Mouse (Mus musculus) fat pad, adult 2 months (tissue): ENCODE results near the gene Ube2v1.
A peak's percentile ranks its signal among the peaks of the same experiment; 100 is the strongest.
"Not testable (repeated sequence)": the region's sequence is repeated elsewhere in the genome, so short reads cannot be mapped to it uniquely, and the experiment has no call there.

Experiments
- DNase-seq: peaks from one replicate; pipeline ENCODE4 v3.0.0-alpha.2; 2011; ENCODE audit warnings: low read depth, low spot score; ENCODE audit errors: extremely low read depth

Ube2v1 gene

DNA sequence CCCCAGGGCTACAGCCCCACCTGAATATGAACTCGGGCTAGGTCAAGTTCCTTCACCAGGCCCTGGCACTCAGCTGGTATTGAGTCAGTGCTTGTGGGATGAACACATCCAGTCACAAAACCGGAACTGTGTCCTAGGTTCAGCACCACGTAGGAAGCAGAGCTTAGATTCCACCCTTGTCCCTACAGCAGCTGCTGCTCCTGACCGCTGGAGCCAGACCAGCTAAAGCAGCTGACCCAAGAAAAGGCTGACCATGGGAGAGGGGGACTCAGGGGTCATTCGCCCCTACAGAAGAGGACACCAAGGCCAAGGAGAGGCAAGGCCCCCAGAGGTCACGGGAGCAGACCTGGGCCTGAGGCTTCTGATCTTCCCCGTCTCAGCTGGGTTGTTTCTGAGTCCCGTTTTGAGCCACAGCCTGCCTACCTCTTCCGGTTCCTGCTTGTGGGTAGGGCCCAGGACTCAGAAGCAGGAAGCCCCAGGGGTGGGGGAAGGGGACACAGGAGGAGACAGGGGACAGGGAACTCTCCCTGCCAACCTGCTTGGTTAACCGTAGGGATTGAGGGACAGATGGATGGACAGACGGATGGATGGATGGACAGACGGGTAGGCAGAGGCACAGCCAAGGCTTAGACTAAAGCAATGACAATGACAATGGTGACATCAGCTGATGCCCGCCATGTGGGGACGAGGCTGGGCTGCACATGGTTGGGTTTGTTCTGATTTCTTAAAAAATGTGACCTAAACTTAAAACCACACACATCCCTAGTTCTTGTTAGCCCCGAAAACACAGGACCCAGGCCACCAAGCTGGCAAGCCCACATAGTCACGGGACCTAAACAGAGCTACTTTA lies 25.0 kb upstream of the Ube2v1 start:
- DNase-seq, result no peak

DNA sequence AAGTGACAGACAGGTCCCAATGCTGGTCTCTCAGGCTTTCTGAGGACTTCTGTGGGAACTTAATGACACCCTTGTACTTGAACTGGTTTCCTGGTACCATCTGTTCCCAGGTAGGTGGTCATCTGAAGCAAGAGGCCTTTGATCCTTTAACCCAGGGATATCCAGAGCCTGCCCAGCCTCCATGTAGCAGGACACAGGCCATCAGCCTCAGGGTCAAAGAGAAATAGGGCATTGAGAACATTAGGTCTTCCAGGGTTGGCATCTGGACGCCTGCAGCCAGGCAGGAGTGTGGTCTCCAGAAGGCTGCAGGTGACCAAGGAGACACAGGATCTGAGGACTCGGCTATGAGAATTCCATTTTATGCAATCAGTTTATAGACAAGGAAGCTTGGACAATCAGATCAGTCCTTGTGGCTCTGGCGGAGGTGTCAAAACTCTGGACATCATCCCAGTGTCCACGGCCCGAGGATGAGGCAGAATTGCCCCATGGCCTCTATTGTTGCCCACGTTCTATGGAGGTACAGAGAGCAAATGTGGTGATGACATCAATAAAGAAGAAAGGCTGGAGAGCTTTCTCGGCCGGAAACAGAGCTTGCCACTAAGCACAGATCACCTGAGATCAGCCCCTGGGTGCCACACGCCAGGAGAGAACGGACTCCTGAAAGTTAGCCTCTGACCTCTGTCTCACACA lies 23.2 kb upstream of the Ube2v1 start:
- DNase-seq, result peak; percentile 73

DNA sequence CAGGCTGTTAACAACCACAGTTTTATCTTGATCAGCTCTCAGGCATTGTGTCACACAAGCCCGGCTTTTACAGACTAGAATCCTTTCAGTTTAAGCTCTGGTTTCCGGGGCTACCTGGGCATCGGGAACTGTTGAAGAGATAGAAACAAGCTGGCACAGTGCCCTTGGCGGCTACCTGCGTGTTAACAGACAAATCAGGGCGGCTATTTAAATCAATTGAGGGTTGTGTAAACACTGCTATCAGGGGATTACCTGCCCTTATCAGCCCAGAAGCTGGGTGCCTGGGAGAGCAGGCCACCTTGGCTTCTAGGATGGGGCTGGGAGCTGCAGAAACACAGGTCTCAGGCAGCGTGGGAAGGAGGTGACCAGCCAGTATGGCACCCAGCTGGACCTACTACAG lies 20.8 kb upstream of the Ube2v1 start:
- DNase-seq, result no peak

DNA sequence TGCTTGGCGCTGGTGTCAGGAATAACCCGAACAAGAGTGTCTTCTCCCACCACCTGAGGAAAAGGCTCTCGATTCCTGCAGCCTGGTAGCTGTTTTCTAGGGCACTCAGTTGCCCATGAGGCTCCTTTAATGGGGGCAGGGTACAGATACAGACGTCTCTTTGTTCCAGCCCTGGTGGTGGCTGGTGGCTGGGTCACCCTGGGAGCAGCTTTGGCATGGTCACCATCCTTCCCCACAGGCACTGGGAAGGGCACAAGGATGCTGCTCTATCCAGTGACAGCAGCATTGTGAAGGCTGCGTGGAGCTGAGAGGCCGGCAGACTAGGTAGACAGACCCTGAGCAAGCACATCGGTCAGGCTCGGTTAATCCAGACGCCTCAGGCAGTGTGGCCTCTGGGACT lies 19.7 kb upstream of the Ube2v1 start:
- no peak for DNase-seq

DNA sequence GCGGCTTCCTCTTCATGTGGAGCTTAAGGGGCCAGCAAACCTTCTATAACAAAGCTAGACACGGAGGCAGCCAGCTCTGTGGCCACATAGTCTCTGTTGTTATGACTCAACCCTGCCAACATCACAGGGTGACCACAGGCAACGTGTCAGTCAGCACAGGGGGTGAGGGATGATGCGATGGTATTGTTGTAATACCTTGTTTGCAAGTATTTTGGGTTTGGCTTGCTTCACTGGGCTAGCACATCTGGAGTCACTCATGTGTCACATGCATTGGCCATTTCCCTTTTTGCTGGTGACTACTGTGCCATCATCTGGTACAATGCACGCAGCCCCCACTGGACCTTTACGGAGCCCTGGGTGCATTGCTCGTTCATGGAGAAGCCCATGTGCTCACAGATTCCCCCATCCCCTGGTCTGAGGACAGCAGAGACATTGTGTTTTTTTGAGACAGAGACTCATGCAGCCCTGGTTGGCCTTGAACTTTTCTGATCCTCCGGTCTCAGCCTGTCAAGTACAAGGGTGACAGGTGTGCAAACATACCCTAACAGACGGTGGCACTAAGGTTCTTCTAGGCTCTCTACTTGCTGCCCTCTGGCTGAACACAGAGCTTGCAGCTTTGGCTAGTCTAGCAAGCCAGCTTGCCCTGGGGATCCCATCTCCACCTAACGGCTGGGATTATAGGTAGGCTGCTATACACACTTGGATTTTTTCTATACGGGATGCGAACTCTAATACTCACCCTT lies 17.6 kb upstream of the Ube2v1 start:
- no peak for DNase-seq

DNA sequence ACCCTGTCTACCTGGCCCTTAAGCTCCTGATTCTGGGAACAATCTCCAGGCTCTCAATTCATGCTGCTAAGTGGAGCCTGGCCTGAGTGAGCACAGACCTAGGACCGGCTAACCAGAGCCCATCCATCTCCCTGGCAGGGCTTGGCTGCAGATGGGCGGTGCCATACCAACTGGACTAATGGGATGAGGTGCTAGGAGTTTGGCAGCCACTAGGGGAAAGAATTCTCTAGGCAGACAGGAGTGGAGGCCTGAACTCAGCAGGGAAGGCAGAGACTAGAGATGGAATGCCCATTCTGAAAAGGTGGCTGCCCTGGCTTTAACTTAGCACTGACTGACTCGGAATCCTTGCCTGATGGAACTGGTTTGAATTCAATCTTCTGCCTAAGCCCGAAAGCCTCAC lies 14.5 kb upstream of the Ube2v1 start:
- DNase-seq, result no peak

DNA sequence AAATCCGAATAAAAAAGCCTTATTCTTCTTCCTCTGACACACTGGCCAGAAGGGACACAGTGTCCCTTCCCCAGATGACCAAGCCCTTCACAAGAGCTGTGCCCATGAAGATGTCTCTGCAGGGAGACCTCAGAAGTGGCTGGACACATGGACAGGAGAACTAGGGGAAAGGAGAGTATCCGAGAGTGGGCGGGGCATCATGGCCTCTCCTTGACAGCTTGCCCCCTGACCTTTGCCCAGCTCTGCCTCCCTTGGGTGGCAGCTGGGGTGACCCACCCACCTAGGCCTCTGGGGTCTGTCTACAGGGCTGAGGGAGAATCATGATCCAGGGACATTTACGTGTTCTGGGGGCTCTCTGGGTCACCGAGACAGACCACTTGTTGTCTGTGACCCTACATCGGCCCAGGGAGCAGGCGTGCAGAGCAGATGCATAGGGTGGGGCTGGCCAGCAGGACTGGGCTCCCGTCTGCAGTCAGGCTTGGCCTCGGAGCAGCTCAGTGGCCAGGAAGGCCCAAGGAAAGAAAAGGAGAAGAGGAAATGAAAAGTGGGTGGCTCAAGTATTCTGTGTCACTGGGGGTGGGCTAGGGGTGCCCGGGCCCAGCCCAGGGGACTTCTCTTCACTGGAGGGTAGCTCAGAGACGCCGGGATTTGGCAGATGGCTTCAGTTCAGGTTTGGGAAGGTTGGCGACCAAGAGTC lies 11.6 kb upstream of the Ube2v1 start:
- not testable (repeated sequence) for DNase-seq

DNA sequence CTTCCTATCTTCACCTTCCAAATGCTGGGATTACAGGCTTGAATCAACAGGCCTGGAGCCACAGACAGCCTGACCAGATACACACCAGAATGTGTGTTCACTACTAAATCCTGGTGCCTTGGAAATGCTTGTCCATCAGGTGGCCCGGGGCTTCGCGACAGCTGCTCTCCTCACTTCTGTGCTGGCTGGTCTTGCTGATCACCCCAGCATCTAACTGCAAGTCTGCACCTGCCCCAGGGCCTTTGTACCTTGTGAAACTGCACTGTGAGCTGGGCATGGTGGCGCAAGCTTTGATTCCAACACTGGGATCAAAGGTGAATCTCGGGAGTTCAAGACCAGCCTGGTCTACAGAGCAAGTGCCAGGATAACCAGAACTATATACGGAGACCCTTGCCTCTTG lies 10.3 kb upstream of the Ube2v1 start:
- DNase-seq, result peak; percentile 89

DNA sequence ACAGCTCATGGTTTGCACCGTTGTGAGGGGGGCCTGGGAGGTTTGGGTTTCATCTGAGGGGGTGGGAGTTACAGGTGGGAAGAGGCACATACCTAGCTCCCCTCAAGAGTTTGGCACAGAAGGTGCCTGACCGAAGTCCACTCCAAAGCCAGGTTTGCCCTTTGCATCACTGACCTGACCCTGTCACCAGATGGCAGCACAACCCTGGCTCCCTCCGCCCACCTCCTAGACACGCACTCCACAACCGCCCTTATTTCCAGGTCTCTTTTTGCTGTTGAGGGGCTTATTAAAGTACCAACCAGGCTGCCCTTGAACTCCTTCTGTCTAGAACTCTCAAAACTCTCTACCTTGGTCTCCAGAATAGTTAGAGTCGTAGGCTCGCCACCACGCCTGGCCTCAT lies 9.4 kb upstream of the Ube2v1 start:
- no peak for DNase-seq

DNA sequence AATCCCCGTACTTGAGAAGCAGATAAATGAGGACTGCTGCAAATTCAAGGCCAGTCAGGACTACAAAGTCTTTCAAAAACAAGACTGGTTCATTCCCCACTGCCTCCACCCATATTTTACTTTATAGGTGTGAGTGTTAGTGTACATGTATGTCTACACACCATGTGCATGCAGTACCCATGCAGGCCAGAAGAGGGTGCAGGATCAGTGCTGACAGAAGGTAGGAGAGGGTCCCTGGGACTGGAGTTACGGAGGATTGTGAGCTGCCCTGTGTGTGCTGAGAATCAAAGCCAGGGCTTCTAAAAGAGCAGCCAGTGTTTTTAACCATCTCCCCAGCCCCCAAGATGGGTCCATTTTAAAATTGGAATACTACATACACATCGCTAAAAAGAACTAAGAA lies 8.4 kb upstream of the Ube2v1 start:
- no peak for DNase-seq

DNA sequence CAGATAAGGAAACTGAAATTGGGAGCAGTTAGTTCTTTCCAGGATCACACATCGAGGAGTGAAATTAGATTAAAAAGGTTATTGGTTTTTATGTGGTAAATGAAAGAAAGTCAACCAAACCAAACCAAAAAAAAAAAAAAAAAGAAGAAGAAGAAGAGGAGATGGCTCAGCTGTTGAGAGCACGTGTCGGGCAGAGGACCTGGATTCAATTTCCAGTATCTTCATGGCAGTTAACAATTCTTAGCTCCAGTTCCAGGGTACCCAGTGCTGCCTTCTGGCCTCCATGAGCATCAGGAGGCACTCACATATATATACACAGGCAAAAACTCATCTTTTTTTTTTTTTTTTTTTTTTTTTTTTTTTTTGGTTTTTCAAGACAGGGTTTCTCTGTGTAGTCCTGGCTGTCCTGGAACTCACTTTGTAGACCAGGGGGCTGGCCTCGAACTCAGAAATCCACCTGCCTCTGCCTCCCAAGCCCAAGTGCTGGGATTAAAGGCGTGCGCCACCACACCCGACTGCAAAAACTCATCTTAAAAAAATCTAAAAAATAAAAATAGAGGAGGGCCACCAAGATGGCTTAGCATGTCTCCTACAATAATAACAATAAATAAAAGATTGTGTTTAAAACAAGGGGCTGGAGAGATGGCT lies 3.1 kb upstream of the Ube2v1 start:
- DNase-seq, result no peak

DNA sequence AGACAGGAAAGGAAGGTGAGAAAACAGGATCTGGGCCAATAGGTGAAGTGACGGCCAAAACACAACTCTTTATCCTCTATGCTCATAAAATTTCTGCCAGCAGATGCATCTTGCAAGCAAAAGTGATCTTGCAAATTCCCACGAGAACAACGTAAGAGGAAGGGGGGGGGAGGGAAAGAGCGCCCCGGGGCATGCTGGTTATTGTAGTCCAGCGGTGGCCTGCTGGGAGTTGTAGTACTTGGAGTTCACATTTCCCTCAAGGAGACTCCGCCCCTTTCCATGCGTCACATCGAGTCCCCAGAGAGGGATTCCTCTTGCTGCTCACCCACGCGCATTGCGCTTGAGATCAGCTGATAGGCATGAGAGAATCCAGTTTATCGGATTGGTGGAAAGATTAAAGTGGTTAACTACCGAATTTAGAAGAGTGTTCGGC lies 2.5 kb upstream of the Ube2v1 start:
- DNase-seq, result peak; percentile 100

DNA sequence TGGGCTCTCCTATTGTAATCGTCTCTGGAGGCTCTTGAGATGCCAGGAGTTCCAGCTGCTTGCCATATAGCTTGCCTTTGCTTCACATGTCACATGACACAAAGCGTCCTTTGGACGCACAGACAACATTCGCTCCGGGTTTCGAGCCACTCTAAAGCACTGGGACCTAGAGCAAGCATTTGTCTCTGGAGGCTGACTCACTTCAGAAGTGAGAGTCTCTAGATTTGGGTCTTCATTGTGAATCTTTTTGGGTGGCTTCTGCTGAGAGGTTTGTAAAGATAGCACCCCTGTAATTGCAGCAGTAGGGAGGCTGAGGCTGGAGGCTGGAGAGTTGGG lies 1.6 kb upstream of the Ube2v1 start:
- DNase-seq, result no peak

DNA sequence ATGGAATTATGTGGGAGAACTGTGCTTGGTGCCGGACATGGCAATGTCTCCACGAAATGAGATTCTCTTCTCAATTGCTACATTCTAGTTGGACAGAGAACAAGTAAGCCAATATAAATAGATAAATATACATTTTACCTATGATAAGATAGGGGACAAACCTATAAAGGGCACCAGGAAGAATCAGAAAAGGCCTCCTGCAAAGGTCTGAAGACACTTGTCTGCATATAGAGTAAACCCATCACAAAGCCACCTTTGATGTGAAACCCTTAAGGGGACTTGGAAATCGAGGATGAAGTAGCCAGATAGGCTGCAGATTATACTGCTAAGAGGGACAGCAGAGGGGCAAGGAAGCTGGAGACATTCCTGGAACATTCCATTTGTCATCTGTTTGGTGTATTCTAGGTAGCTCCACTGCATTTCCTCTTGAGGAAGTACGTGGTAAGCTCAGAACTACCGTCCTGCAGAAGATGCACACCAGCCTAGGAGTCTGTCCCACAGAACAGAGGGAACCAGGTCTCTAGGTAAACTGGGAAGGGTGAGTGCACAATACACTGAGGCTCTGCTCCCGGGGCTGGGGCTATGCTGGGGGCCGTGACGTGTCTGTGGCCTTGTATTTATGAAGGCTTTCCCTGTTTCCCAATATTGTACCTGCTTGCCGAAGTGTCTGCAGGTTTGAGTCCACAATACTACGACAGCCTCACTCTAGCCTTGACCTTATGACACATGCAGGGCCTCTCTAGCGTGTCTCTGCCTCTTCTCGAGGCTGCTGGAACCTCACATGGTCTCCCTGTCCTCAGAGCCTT lies 1.0 kb upstream of the Ube2v1 start:
- DNase-seq, result no peak

DNA sequence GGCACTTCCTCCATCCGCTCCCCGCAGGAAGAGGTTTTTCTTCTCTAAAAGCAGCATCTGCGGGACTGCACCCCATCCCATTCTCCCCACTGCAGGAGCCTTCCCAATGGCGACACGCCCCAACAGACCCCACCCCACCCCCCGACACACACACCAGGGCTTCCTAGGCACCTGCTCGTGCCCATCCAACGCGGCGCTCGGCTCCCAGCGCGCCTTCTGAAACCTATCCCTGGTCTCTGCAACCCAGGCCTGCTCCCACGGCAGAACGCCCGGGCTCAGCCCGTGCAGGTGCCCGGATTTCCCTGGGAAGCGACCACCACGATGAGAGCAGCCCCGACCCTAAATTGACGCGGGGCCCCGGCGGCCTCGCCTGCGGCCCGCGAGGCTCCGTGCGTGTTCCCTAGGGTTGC lies 709 bp downstream of the Ube2v1 start:
- DNase-seq, result no peak

DNA sequence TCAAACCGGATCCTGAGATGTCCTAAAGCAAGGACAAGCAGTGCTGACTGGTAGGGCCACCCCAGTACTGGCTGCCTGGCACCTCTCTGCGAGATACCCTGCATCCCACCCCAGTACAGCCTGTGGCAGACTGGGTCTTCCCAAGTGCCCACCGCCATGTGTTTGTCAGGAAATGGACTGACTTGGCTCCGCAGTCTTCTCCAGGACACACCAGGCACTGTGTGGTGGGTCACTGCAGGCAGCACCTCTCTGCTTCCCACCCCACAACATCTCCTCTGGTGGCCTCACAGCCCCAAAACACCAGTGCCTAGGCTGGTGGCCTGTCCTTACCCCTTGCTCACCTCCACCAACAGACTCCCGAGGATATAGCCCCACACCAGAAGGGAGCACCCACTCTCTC lies 1.5 kb downstream of the Ube2v1 start:
- DNase-seq, result no peak

DNA sequence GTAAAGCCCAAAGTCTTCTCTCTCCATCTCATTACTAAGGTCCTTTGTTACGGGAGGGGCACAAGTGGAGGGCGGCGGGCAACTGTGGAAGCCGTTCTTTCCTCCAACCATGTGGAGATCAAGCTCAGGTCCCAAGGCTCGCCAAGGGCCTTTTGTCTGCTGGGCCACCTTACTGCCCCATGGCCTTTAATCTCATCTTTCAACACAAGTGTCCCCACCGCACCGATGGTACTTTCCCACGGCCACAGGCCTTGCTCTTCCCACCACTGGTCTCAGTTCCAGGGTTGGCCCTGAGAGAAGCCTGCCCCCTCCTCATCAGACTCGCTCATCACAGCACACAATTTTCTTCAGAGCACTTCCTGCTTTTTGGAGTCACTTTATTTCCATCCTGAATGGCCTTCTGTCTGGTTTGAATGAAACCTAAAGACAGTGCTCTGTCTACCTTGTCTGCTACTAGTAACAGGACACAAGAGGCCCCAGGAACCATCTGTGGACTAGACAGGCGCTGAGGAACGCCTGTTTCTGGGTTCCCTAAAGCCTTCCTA lies 2.2 kb downstream of the Ube2v1 start:
- no peak for DNase-seq

DNA sequence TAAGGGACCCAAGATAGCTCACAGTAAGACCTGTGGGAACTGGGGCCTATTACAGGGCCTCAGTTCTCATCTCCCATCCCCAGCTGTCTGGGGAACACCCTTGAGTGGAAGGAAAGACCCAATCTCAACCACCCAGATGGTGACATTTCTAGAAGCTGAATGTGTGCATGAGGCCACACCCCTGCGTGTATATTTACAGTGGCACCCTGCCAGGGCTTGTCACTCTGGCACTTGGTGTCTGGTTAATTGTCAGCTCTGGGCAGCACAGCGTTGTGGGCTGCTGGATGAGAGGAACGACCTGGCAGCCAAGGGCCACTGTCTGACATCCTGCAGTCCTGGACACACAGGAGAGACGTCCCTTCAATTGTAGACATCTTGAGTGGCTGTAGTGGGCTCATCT lies 3.0 kb downstream of the Ube2v1 start:
- no peak for DNase-seq

DNA sequence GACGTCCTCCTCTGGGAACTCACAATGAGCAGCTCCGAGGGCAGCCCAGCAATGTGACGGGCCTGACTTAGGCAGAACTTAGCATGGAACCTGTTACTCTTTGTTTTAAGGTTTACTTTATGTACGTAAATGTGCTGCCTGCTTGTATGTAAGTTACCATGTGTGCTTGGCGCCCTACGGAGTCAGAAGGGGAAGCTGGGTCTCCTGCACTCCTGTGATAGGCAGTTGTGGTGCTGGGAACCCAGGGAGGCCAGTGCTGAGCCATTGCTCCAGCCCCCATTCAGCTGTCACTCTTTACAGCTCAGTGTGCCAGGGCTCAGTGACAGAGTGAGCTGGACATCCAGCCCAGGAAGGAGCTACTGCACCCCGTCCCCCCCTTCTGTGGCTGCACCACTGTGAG lies 4.9 kb downstream of the Ube2v1 start:
- DNase-seq, result no peak

DNA sequence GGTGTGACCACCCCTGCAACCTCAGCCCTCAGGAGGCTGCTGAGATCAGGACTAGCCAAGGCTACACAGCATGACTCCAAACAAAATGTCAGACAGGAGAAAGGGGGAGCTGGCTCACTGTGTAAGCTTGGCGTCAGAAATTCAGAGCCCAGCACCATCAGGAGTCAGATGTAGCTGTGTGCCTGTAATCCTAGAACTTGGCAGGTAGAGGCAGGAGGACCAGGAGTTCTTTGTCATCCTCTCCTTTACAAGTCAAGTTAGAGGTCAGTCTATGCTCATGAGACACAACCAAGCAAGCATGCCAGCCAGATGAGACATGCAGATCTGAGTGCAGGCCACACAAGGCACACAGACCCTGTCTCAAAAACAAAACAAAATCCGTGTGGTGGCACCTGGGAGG lies 6.2 kb downstream of the Ube2v1 start:
- DNase-seq, result no peak
